Mouse (Mus musculus): ENCODE data around the gene Polr1e. TPM values are rescaled to one million over a fixed set of nuclear protein-coding genes. Genes with fewer than 3 reads are reported as not detected.

The Polr1e gene
- polyA plus RNA-seq, 1 experiment: not detected

- Histone ChIP-seq H3K4me1 (ENCODE audit: control insufficient read depth, insufficient read depth, low read length) (peaks cover 6% of the 10 kb centered on the region), H3K4me3 (ENCODE audit: insufficient read depth, low read depth, low read length) (peak overlapping the region; percentile 85), H3K27ac (ENCODE audit: insufficient read depth, low read depth, low read length) (no peak overlapping the region)
- WGBS: 37% methylated on average over 8 of the region's 8 CpGs
- TF ChIP-seq POLR2A (IDR thresholded peaks at IDR 0.05; ENCODE audit: insufficient read depth, low read depth, low read length): no peak
- no peak for TF ChIP-seq CTCF (IDR thresholded peaks at IDR 0.05; ENCODE audit: insufficient read depth, low read depth, low read length)
These were observed 66.5 kb downstream of the Polr1e start for GRCm38 (mm10) chr4:45084895-45085290.

Other genes starting within 250 kb of the Polr1e start
- not detected in 2 replicates for gene Grhpr, start 37.2 kb upstream of the Polr1e start, polyA plus RNA-seq (2012; ENCODE audit: insufficient read depth, insufficient read length, low replicate concordance, missing spikeins)
- gene Zbtb5, start 6.2 kb upstream of the Polr1e start, polyA plus RNA-seq (2012; ENCODE audit: insufficient read depth, insufficient read length, low replicate concordance, missing spikeins): not detected in 2 replicates
- gene Fbxo10, start 66.0 kb downstream of the Polr1e start, polyA plus RNA-seq (2012; ENCODE audit: insufficient read depth, insufficient read length, low replicate concordance, missing spikeins): not detected in 2 replicates
- gene Tomm5, start 89.5 kb downstream of the Polr1e start, polyA plus RNA-seq (2012; ENCODE audit: insufficient read depth, insufficient read length, low replicate concordance, missing spikeins): not detected in 2 replicates
- gene Frmpd1, start 166.3 kb downstream of the Polr1e start, polyA plus RNA-seq (2012; ENCODE audit: insufficient read depth, insufficient read length, low replicate concordance, missing spikeins): not detected in 2 replicates